Mouse (Mus musculus) midbrain, postnatal 0 days (tissue): Measurements from ENCODE around the gene Ltbp3. TPM values are rescaled to one million over a fixed set of nuclear protein-coding genes. Genes with fewer than 3 reads are reported as not detected.

Experiments
- ATAC-seq: fragments of 200-750 bp; cut with Nextera tagmentation; 2 replicates; pipeline ENCODE4 v1.8.0; 2017; ENCODE audit warnings: moderate number of reproducible peaks, mild to moderate bottlenecking, moderate TSS enrichment, moderate library complexity; ENCODE audit not compliant: low FRiP score
- DNase-seq: peaks from one replicate; pipeline ENCODE4 v3.0.0-alpha.2; 2015; ENCODE audit warnings: low spot score
- H3K27ac ChIP-seq: fragments of 300-500 bp; sonication (generic); 2 replicates; pipeline ENCODE4 v1.5.1; 2014; ENCODE audit warnings: low read depth, mild to moderate bottlenecking, low read length, mixed read lengths
- H3K27me3 ChIP-seq: fragments of 300-500 bp; sonication (generic); 2 replicates; pipeline ENCODE4 v1.6.1; 2014; ENCODE audit warnings: low read length, control low read depth, mixed read lengths; ENCODE audit not compliant: insufficient read depth
- H3K36me3 ChIP-seq: fragments of 300-500 bp; sonication (generic); 2 replicates; pipeline ENCODE4 v1.6.1; 2014; ENCODE audit warnings: low read length, control low read depth, mixed read lengths; ENCODE audit not compliant: insufficient read depth
- H3K4me1 ChIP-seq: fragments of 300-500 bp; sonication (generic); 2 replicates; pipeline ENCODE4 v1.6.1; 2014; ENCODE audit warnings: mild to moderate bottlenecking, control low read depth, antibody characterized with exemption, low read length, mixed read lengths; ENCODE audit not compliant: insufficient read depth
- H3K4me2 ChIP-seq: fragments of 300-500 bp; sonication (generic); 2 replicates; pipeline ENCODE4 v1.6.1; 2014; ENCODE audit warnings: low read depth, mild to moderate bottlenecking, low read length, mixed read lengths; ENCODE audit not compliant: poor library complexity, severe bottlenecking
- H3K4me3 ChIP-seq: fragments of 300-500 bp; sonication (generic); 2 replicates; pipeline ENCODE4 v1.5.1; 2014; ENCODE audit warnings: low read depth, mild to moderate bottlenecking, low read length, moderate library complexity
- H3K9ac ChIP-seq: fragments of 300-500 bp; sonication (generic); replicated peaks from 2 replicates; pipeline ENCODE4 v1.6.1; 2014; ENCODE audit warnings: mild to moderate bottlenecking, low read length, moderate library complexity, mixed read lengths; ENCODE audit not compliant: poor library complexity, severe bottlenecking
- H3K9me3 ChIP-seq: fragments of 300-500 bp; sonication (generic); 2 replicates; pipeline ENCODE4 v1.6.1; 2016; ENCODE audit warnings: low read length, control low read depth
- CTCF ChIP-seq: IDR thresholded peaks from 2 replicates; pipeline ENCODE4 v1.5.1; 2016; ENCODE audit warnings: antibody characterized with exemption, mild to moderate bottlenecking
- WGBS: fragments of 180-500 bp; shearing (Covaris S2); extraction: QIAGEN DNeasy Blood & Tissue Kit; methylation state at CpG from one replicate; pipeline ENCODE4 v1.1.7; 2014; 5-methylcytosine and 5-hydroxymethylcytosine counted together
- polyA plus RNA-seq: library from polyadenylated mRNA; unstranded; fragments of >200 nt; fragmentation: Nextera tagmentation; extraction: Ambion mirVana; gene quantifications from 2 replicates; pipeline ENCODE4 v1.2.1, GENCODE M21; 2015
- total RNA-seq: library from RNA; depleted of rRNA; stranded (reverse); fragments of >200 nt; gene quantifications from 2 replicates; pipeline ENCODE4 v1.2.3, GENCODE M21; 2014

Ltbp3 gene
- total and polyA plus RNA-seq, 2 experiments from 2014 or later = 12.8 to 29.3 TPM

- H3K27ac ChIP-seq = no peak within 1 kb of the TSS; the same call in 1 of the 2 replicates
- H3K36me3 ChIP-seq = peaks cover 23% of the 10 kb centered on the region
- H3K9ac ChIP-seq = peak within 1 kb of the TSS; percentile 36
- H3K4me1 ChIP-seq = peaks cover 31% of the 10 kb centered on the region; the same call in 1 of the 2 replicates
- ATAC-seq = no peak
- no peak for TF ChIP-seq CTCF
- peak within 1 kb of the TSS; percentile 80 for H3K4me2 ChIP-seq
- no peak for DNase-seq
- H3K9me3 ChIP-seq = no peaks in the 10 kb centered on the region
- no peaks in the 10 kb centered on the region for H3K27me3 ChIP-seq
- peak within 1 kb of the TSS; percentile 24; the same call in 1 of the 2 replicates for H3K4me3 ChIP-seq
- 15% methylated on average over 48 of the region's 49 CpGs for WGBS
Measured at GRCm38 (mm10) chr19:5725767-5726515, 14.8 kb upstream of the Ltbp3 start, which contains the start of gene Ehbp1l1. TSS of gene Ehbp1l1 (minus strand) at chr19:5726317.

GRCm38 (mm10) chr19:5726961-5727578, 13.6 kb upstream of the Ltbp3 start:
- no peak for DNase-seq
- no peak for TF ChIP-seq CTCF
- 75% methylated on average over 15 of the region's 15 CpGs for WGBS
- Histone ChIP-seq H3K27ac (no peak overlapping the region), H3K4me2 (peak overlapping the region; percentile 80), H3K4me1 (peaks cover 32% of the 10 kb centered on the region; the same call in 1 of the 2 replicates), H3K36me3 (peaks cover 16% of the 10 kb centered on the region), H3K9ac (peak overlapping the region; percentile 44), H3K27me3 (no peaks in the 10 kb centered on the region), H3K9me3 (no peaks in the 10 kb centered on the region), H3K4me3 (peak overlapping the region; percentile 92; the same call in 1 of the 2 replicates)
- no peak for ATAC-seq

GRCm38 (mm10) chr19:5727701-5728100, 13.0 kb upstream of the Ltbp3 start:
- Histone ChIP-seq H3K27me3 (no peaks in the 10 kb centered on the region), H3K9ac (peak overlapping the region; percentile 44), H3K4me1 (peaks cover 32% of the 10 kb centered on the region; the same call in 1 of the 2 replicates), H3K27ac (0 out of 2 replicates have a peak overlapping the region, but pooled peaks have one; percentile 21), H3K9me3 (no peaks in the 10 kb centered on the region), H3K36me3 (peaks cover 14% of the 10 kb centered on the region), H3K4me2 (peak overlapping the region; percentile 80), H3K4me3 (peak overlapping the region; percentile 92)
- ATAC-seq (no peak), DNase-seq (peak; percentile 84)
- WGBS = 4% methylated on average over 14 of the region's 14 CpGs
- peak; percentile 100 for TF ChIP-seq CTCF

GRCm38 (mm10) chr19:5728631-5729443, 11.9 kb upstream of the Ltbp3 start:
- Histone ChIP-seq H3K36me3 (peaks cover 10% of the 10 kb centered on the region), H3K4me2 (peak overlapping the region; percentile 80), H3K9ac (peak overlapping the region; percentile 96), H3K9me3 (no peaks in the 10 kb centered on the region), H3K27me3 (no peaks in the 10 kb centered on the region), H3K27ac (peak overlapping the region; percentile 95), H3K4me1 (peaks cover 32% of the 10 kb centered on the region; the same call in 1 of the 2 replicates), H3K4me3 (peak overlapping the region; percentile 92)
- DNase-seq (peak; percentile 69), ATAC-seq (peak; percentile 17; the same call in 1 of the 2 replicates)
- TF ChIP-seq CTCF = no peak
- 6% methylated on average over 37 of the region's 37 CpGs for WGBS

GRCm38 (mm10) chr19:5729444-5729815, 11.3 kb upstream of the Ltbp3 start, which contains the start of gene Fam89b:
TSS of gene Fam89b (minus strand) at chr19:5729653.
- peak; percentile 69 for ATAC-seq
- no peaks in the 10 kb centered on the region for H3K27me3 ChIP-seq
- peak within 1 kb of the TSS; percentile 95 for H3K27ac ChIP-seq
- peak within 1 kb of the TSS; percentile 96 for H3K9ac ChIP-seq
- no peak for TF ChIP-seq CTCF
- no peaks in the 10 kb centered on the region for H3K9me3 ChIP-seq
- peak within 1 kb of the TSS; percentile 92 for H3K4me3 ChIP-seq
- H3K36me3 ChIP-seq = peaks cover 6% of the 10 kb centered on the region
- peaks cover 32% of the 10 kb centered on the region; the same call in 1 of the 2 replicates for H3K4me1 ChIP-seq
- peak within 1 kb of the TSS; percentile 95 for H3K4me2 ChIP-seq
- DNase-seq = peak; percentile 92
- WGBS = under 1% methylated on average over 37 of the region's 37 CpGs
